Mouse (Mus musculus) bone marrow macrophage, adult 2 months (primary cell): ENCODE data around the gene Ppp2r5d.

Experiments
- CTCF ChIP-seq: IDR thresholded peaks from 2 replicates; pipeline ENCODE4 v1.5.1; 2012; ENCODE audit warnings: low read depth, mild to moderate bottlenecking, low read length, moderate library complexity
- POLR2A ChIP-seq: IDR thresholded peaks from 2 replicates; pipeline ENCODE4 v1.6.1; 2012; ENCODE audit warnings: mild to moderate bottlenecking, low read depth, low read length, borderline replicate concordance

GRCm38 (mm10) chr17:46742986-46743385 lies 38.1 kb upstream of the Ppp2r5d start:
- TF ChIP-seq CTCF (no peak), POLR2A (no peak)
